Mouse (Mus musculus) midbrain, embryonic 15.5 days (tissue): ENCODE results near the gene Zfyve27. TPM values are rescaled to one million over a fixed set of nuclear protein-coding genes. Genes with fewer than 3 reads are reported as not detected.

ENCODE experiments used
- ATAC-seq: fragments of 200-750 bp; cut with Nextera tagmentation; replicated peaks from 2 replicates; pipeline ENCODE4 v1.8.0; 2017; ENCODE audit warnings: moderate TSS enrichment
- H3K27ac ChIP-seq: fragments of 300-500 bp; sonication (generic); 2 replicates; pipeline ENCODE4 v1.5.1; 2015; ENCODE audit warnings: mild to moderate bottlenecking, inconsistent platforms
- H3K27me3 ChIP-seq: fragments of 300-500 bp; sonication (generic); replicated peaks from 2 replicates; pipeline ENCODE4 v1.6.1; 2015; ENCODE audit warnings: inconsistent platforms
- H3K36me3 ChIP-seq: fragments of 300-500 bp; sonication (generic); replicated peaks from 2 replicates; pipeline ENCODE4 v1.6.1; 2015; ENCODE audit warnings: inconsistent platforms
- H3K4me1 ChIP-seq: fragments of 300-500 bp; sonication (generic); 2 replicates; pipeline ENCODE4 v1.6.1; 2015; ENCODE audit warnings: inconsistent platforms
- H3K4me2 ChIP-seq: fragments of 300-500 bp; sonication (generic); 2 replicates; pipeline ENCODE4 v1.6.1; 2015; ENCODE audit warnings: inconsistent platforms, mild to moderate bottlenecking, moderate library complexity
- H3K4me3 ChIP-seq: fragments of 300-500 bp; sonication (generic); 2 replicates; pipeline ENCODE4 v1.5.1; 2015; ENCODE audit warnings: mild to moderate bottlenecking, inconsistent platforms
- H3K9ac ChIP-seq: fragments of 300-500 bp; sonication (generic); 2 replicates; pipeline ENCODE4 v1.6.1; 2015; ENCODE audit warnings: mild to moderate bottlenecking, inconsistent platforms
- H3K9me3 ChIP-seq: fragments of 300-500 bp; sonication (generic); 2 replicates; pipeline ENCODE4 v1.6.1; 2016; ENCODE audit warnings: inconsistent platforms
- WGBS: fragments of 180-500 bp; shearing (Covaris S2); methylation state at CpG from one replicate; pipeline ENCODE4 v1.1.7; 2015; ENCODE audit warnings: mixed read lengths; 5-methylcytosine and 5-hydroxymethylcytosine counted together
- polyA plus RNA-seq: library from polyadenylated mRNA; unstranded; fragments of >200 nt; fragmentation: Nextera tagmentation; extraction: Ambion mirVana; gene quantifications from 2 replicates; pipeline ENCODE4 v1.2.1, GENCODE M21; 2015

Zfyve27 gene
- polyA plus RNA-seq, 1 experiment from 2014 or later = 70.3 TPM

DNA sequence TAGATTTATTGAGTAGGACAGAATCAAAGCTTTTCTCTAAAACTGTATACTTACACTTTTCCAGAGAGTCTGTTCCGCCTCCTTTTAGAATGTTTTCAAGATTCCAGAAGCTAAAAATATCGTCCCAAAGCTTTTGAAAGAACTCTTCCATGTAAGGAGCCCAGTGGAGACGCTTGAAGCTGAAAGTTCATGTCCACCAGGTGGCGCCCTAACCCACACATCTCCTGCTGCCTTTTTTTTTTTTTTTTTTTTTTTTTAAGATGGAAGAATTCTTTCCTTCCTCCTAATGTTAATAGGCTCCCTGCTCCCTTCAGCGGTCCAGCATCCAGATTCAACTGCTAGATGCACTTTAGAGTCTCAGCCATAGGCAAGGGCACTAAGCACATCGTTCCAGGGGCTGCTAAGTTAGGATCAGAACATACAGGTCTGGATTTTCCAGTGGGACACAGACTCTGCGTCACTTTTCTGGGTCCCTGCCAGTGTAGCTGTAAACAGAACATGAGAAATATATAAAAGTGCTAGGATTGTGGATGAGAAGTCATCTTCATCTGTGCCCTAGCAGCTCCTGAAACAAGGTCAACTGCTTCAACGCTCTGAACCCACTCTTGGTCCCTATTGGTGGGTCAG is 19.1 kb upstream of the Zfyve27 start:
- Histone ChIP-seq H3K4me2 (no peak overlapping the region), H3K9me3 (no peaks in the 10 kb centered on the region), H3K4me3 (no peak overlapping the region), H3K36me3 (no peaks in the 10 kb centered on the region), H3K4me1 (peaks cover 19% of the 10 kb centered on the region), H3K27ac (no peak overlapping the region), H3K9ac (no peak overlapping the region), H3K27me3 (peaks cover 16% of the 10 kb centered on the region)
- ATAC-seq = no peak
- 26% methylated on average over 8 of the region's 8 CpGs for WGBS

DNA sequence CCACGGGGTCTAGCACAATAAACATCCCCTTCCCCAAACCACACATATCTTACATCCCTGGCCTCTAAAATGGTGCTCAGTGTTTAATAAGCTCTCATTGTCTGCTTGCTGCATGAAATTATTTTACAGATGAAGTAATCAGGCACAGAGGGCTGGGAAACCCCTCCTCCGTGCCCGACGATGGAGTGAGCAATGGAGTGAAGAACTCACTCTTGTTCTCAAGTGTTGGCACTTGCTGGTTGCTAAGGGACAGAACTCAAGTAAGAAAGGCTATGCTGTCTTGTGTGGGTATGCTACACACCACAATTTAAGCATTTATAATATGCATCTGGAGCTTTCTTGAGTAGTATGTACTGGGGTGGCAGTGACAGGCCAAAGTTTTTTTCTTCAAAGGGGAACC is 18.5 kb upstream of the Zfyve27 start:
- Histone ChIP-seq H3K27ac (no peak overlapping the region), H3K4me2 (no peak overlapping the region), H3K4me3 (no peak overlapping the region), H3K36me3 (no peaks in the 10 kb centered on the region), H3K27me3 (peaks cover 18% of the 10 kb centered on the region), H3K9ac (no peak overlapping the region), H3K9me3 (no peaks in the 10 kb centered on the region), H3K4me1 (peaks cover 19% of the 10 kb centered on the region)
- no peak for ATAC-seq
- 71% methylated on average over 4 of the region's 4 CpGs for WGBS

DNA sequence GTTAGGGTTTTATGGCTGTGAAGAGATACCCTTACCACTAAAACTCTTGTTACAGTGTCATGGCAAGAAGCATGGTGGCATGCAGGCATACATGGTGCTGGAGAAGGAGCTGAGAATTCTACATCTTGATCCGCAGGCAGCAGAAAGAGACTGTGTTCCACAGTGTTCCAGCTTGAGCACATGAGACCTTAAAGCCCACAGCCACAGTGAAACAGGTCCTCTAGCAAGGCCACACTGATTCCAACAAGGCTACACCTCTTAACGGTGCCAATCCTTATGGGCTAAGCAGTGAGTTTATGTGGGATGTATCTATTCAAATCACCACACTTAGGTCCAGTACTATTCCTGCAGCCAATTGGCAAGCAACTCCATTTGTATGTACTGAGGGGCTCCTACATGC is 18.0 kb upstream of the Zfyve27 start:
- no peak overlapping the region for H3K9ac ChIP-seq
- H3K27me3 ChIP-seq = peaks cover 18% of the 10 kb centered on the region
- H3K36me3 ChIP-seq = no peaks in the 10 kb centered on the region
- H3K27ac ChIP-seq = no peak overlapping the region
- peaks cover 19% of the 10 kb centered on the region for H3K4me1 ChIP-seq
- no peak for ATAC-seq
- no peaks in the 10 kb centered on the region for H3K9me3 ChIP-seq
- no peak overlapping the region for H3K4me3 ChIP-seq
- 86% methylated on average over 2 of the region's 2 CpGs for WGBS
- H3K4me2 ChIP-seq = no peak overlapping the region

DNA sequence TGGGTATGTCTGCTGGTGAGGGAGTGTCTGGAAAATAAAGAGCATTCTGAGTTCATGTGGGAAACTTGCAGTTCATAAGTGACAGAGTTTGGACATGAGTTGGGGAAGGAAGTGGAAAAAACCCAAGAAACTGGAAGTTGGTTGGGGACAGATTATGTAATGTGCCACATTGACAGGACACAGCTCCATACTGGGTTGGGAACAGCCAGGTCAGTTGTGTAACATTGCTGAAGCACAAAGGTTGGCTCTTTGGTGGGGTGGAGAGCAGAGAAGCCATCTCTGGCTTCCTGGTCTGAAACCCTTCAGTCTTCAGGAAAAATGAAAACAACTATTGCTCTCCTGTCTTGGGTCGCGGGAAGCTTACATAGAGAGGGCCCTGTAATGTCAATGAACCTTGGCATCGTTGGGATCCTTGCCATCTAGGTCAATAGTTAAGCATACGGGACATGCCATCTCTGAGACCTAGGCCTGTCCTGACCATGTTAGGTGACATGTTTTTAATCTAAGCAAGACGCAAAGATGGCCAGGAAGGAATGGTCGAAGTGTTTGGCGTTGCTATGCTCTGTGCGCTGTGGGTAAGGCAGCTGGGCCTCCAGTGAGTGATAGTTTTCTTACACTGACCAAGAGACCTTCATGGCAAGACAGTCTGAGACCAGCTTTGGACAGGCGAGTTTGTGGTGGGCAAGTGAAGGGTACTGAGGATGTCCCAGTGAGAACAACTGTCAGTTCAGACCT is 17.3 kb upstream of the Zfyve27 start:
- no peak overlapping the region for H3K27ac ChIP-seq
- H3K9ac ChIP-seq = no peak overlapping the region

DNA sequence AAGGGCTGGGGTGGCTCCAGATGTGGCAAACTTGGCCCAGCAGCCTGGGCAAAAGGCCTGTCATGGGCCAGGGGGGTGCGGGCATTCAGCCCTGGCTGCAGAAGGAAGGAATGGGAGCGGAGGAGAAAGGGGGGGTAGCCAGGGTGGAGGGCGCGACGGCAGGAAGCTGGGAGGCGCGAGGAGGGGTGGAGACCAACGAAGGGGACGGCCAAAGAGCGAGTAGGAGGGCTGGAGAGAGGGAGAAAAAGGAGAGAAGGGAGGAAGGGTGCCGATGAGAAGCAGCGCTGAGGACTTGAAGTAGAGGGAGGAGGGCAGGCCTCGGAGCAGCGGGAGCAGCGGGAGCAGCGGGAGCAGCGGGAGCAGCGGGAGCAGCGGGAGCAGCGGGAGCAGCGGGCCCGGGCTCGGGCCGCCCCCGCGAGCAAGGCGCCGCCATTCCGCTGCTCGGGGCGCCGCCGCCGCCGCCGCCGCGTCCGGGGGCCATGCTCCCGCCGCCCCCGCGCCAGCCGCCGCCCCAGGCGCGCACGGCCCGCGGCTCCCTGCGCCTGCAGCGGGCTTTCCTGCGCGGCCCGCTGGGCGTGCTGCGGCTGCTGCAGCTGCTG is 16.5 kb upstream of the Zfyve27 start, which contains the start of gene Marveld1:
Marveld1 (plus strand) TSS at position 231 of the 599 bp plus-strand sequence.
- Histone ChIP-seq H3K36me3 (no peaks in the 10 kb centered on the region), H3K27ac (peak within 1 kb of the TSS; percentile 65), H3K4me1 (peaks cover 19% of the 10 kb centered on the region), H3K4me2 (peak within 1 kb of the TSS; percentile 85), H3K9me3 (no peaks in the 10 kb centered on the region), H3K4me3 (peak within 1 kb of the TSS; percentile 56), H3K27me3 (peaks cover 18% of the 10 kb centered on the region), H3K9ac (peak within 1 kb of the TSS; percentile 60)
- peak; percentile 38 for ATAC-seq
- under 1% methylated on average over 32 of the region's 57 CpGs for WGBS

More for the DNA sequence above, 17.3 kb upstream of the Zfyve27 start:
- 94% methylated on average over 9 of the region's 9 CpGs for WGBS
- ATAC-seq = no peak; the same call in 1 of the 2 replicates
- Histone ChIP-seq H3K4me3 (no peak overlapping the region), H3K36me3 (no peaks in the 10 kb centered on the region), H3K4me2 (no peak overlapping the region), H3K27me3 (peaks cover 18% of the 10 kb centered on the region), H3K9me3 (no peaks in the 10 kb centered on the region), H3K4me1 (peaks cover 19% of the 10 kb centered on the region)

DNA sequence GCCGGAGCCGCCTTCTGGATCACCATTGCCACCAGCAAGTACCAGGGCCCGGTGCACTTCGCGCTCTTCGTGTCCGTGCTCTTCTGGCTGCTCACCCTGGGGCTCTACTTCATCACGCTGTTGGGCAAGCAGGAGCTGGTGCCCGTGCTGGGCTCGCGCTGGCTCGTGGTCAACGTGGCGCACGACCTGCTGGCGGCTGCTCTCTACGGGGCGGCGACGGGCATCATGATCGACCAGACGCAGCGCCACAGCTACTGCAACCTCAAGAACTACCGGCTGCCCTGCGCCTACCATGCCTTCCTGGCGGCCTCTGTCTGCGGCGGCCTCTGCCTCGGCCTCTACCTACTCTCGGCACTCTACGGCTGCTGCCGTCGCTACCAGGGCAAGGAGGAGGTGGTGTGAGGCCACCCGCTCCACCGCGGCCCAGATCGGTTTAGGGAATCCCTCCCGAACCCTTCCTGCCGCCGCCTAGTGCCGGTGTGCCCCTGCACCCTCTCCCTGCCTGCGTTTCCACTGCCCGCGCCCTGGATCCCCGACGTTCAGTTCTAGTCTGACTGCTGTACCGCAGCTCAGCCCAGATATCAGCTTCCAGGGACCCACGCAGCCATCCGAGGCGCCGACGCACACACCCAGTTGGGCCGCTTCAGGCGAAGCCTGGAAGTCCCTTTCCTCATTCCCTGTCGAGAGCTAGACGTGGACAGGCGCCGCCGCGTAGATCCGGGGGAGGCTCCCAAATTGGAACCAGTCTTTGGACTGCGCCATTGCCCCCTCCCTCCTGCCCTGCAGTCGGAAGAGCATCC is 15.8 kb upstream of the Zfyve27 start:
- ATAC-seq = peak; percentile 56
- peak overlapping the region; percentile 56 for H3K4me3 ChIP-seq
- H3K9me3 ChIP-seq = no peaks in the 10 kb centered on the region
- H3K4me2 ChIP-seq = peak overlapping the region; percentile 85
- no peaks in the 10 kb centered on the region for H3K36me3 ChIP-seq
- H3K9ac ChIP-seq = peak overlapping the region; percentile 60
- peaks cover 18% of the 10 kb centered on the region for H3K27me3 ChIP-seq
- under 1% methylated on average over 63 of the region's 63 CpGs for WGBS
- H3K27ac ChIP-seq = peak overlapping the region; percentile 65
- peaks cover 19% of the 10 kb centered on the region for H3K4me1 ChIP-seq

DNA sequence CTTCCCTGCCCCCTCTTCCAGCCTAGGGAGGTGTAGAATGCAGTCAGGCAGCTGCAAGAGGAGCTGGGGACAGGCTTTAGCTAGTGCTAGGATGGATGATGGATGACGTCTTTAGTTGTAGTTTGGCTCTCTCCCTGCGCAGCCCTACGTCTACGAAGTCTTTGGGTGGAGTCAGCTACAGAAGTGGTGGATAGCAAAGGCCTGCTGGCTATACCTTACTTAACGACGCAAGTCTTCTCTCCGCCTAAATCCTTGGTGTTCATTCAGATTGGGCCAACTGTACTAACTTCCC is 15.2 kb upstream of the Zfyve27 start:
- Histone ChIP-seq H3K4me1 (peaks cover 19% of the 10 kb centered on the region), H3K27me3 (peaks cover 18% of the 10 kb centered on the region), H3K9ac (peak overlapping the region; percentile 60; the same call in 1 of the 2 replicates), H3K9me3 (no peaks in the 10 kb centered on the region), H3K27ac (no peak overlapping the region), H3K4me3 (peak overlapping the region; percentile 56), H3K4me2 (peak overlapping the region; percentile 85), H3K36me3 (no peaks in the 10 kb centered on the region)
- ATAC-seq = 0 out of 2 replicates have a peak, but pooled peaks have one; percentile 24
- WGBS = 29% methylated on average over 7 of the region's 7 CpGs

DNA sequence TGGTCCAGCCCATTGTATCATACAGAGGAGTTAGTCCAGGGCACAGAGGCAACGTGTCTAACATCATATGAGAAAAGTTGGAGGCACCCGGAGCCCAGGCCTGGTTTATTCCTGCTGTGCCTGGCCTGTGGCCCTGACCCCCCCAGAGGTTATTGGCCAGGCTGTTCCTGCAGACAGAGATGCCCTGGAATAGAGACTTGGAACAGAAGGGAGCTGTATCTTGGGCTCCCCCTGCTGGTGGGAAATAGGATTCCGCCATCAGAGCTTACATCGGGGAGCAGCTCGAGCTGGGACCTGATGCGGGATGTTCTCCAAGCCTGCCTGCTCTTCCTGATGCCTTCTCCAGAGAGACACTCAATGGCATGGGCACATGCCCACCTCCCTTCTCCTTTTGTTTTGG is 11.8 kb upstream of the Zfyve27 start:
- Histone ChIP-seq H3K27ac (no peak overlapping the region), H3K36me3 (no peaks in the 10 kb centered on the region), H3K4me2 (no peak overlapping the region), H3K9ac (no peak overlapping the region), H3K4me1 (peaks cover 18% of the 10 kb centered on the region), H3K9me3 (no peaks in the 10 kb centered on the region), H3K27me3 (peaks cover 18% of the 10 kb centered on the region), H3K4me3 (no peak overlapping the region)
- 3% methylated on average over 6 of the region's 6 CpGs for WGBS
- ATAC-seq = peak; percentile 34; the same call in 1 of the 2 replicates

DNA sequence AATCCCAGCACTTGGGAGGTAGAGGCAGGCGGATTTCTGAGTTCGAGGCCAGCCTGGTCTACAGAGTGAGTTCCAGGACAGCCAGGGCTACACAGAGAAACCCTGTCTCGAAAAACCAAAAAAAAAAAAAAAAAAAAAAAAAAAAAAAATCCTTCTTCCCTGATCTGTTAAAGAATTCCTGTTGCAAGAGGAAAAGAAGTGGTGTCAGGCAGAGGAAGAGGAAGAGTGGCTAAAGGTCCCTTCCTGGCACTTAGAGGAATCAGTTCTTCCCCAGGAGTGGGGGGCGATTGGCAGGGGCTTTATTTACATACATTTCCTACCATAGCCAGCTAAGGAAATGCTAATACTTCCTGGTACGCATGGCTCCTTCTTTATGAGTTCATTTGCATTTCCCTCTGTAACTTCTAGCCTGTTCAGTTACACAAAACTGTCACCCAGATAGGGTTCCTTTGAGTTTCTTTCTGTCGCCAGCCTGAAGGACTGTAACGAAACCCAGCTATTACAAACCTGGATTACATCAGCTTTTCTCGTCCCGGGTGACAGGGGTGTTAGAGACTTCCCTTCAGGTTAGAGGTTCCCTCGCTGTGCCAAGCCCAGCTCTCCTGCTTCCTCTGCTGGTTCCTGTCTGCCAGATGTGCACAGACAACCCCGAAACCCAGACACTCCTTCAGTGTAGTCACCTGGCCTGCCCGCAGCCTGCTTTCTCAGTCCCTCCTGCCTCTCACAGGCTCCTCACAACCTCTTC is 6.1 kb upstream of the Zfyve27 start:
- Histone ChIP-seq H3K4me3 (no peak overlapping the region), H3K4me2 (no peak overlapping the region), H3K27ac (no peak overlapping the region), H3K4me1 (no peaks in the 10 kb centered on the region), H3K9ac (no peak overlapping the region), H3K9me3 (no peaks in the 10 kb centered on the region), H3K36me3 (no peaks in the 10 kb centered on the region), H3K27me3 (no peaks in the 10 kb centered on the region)
- no peak for ATAC-seq
- 70% methylated on average over 12 of the region's 12 CpGs for WGBS

DNA sequence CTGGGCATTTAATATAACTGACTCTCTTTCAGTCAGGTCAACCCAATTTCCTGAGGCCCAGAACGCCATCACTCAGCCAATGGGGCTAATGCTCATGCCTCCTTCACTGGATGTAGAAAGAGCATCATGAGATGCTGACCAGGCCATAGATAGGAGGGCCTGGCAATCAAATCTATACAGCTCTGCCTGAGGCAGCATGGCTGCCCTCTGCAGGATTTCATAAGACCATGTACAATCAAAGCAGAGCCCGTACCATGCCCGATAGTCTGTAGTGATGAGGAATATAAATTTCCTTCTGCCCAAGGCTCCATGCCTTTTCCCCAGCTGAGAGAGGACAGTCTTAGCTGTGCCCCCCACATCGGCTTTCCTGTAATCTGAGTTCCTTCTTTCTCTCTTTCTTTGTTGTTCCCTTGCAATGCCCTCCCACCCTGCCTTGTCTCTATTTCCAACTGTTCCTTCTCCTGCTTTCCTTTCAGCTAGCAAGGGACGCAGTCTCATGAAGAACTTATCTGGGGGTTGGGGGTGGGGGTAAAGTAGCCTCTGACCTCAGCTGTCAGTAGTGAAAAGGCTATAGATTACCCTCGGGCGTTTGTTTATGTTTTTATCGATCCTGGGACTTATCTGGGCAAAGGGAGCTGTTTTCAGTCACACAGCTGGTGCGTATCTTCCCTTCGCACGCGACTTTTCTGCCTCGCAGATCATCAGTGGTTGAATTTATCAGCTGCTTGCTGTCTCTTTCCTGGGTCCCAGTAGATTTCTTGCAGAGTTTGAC is 5.3 kb upstream of the Zfyve27 start:
- no peak overlapping the region for H3K4me3 ChIP-seq
- H3K36me3 ChIP-seq = no peaks in the 10 kb centered on the region
- no peaks in the 10 kb centered on the region for H3K4me1 ChIP-seq
- no peak overlapping the region for H3K27ac ChIP-seq
- WGBS = 62% methylated on average over 13 of the region's 13 CpGs
- no peak overlapping the region for H3K9ac ChIP-seq
- no peaks in the 10 kb centered on the region for H3K9me3 ChIP-seq
- H3K4me2 ChIP-seq = no peak overlapping the region
- ATAC-seq = no peak
- H3K27me3 ChIP-seq = no peaks in the 10 kb centered on the region

DNA sequence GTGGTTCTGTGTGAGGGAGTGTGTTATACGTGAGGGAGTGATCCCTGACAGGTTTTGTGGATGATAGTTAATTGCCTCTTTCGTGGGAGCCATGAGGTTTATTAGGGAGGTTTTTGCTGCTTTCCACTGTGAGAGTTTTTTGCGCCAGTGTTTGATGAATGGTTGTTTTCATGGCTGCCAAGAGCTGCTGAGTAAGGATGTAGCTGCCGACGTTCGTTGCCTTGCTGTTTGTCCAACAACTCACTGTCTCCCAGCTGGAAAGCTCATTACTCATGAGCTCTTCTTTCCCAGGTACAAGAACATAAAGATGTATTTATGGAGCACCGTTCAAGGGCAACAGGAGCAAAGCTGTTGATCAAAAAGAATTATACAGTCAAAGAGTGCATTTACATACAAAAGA is 437 bp downstream of the Zfyve27 start:
- ATAC-seq = no peak
- H3K27ac ChIP-seq = no peak overlapping the region

More for the DNA sequence above, 437 bp downstream of the Zfyve27 start:
- Histone ChIP-seq H3K4me1 (0 out of 2 replicates have a peak, but pooled peaks cover 3% of the 10 kb centered on the region), H3K4me3 (no peak overlapping the region), H3K9ac (no peak overlapping the region), H3K4me2 (no peak overlapping the region), H3K27me3 (peaks cover 22% of the 10 kb centered on the region), H3K9me3 (no peaks in the 10 kb centered on the region), H3K36me3 (no peaks in the 10 kb centered on the region)
- WGBS = 50% methylated on average over 7 of the region's 7 CpGs
